Mouse (Mus musculus) cerebellum, postnatal 25 days (tissue): ENCODE measurements at regions not wholly inside any gene's neighbourhood (a gene's known extent, or its start where the extent isn't known, plus 50 kb on each side); places are given as distances from the start of the nearest gene placed in this dataset.

Experiments used
- DNase-seq, 2 experiments: peaks; one replicate each; pipeline ENCODE4 v3.0.0; 2021; ENCODE audit warnings: mixed read lengths in 2 of 2

DNA sequence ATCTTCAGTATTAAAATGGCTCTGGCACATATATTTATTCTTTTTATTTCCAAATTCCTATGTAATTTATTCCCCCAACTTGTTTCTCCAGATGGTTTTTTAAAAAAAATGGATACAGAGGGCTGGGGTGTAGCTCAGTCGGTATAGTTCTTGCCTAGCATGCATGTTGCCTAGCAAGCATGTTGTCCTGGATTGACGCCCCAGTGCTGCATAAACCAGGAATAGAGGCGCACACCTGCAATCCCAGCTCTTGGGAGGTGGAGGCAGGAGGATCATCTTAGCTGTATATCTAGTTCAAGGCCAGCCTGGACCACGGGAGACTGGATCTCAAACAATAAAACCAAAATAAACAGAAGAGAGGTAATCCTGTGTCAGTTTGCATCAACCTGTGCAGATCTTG, 183.5 kb upstream of the Jmjd1c start:
- no peak for DNase-seq

DNA sequence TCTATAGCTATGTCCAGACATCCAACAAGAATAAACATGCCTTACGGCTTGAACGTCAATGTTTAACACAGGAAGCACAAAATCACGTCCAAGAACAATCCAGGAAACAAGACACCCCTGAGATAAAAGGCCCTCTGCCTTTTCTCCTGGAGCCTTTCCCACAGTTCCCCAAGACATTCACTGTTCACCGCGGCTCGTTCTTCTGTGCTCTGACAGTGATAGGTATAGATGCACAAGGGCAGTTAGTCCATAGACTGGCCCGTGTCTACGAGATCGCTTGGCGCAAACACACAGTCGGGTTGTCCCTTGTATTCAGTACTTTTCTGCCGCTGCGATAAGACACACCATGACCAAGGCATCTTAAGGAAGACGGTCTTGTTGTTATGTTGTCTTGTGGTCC, 182.7 kb upstream of the Jmjd1c start:
- no peak for DNase-seq

DNA sequence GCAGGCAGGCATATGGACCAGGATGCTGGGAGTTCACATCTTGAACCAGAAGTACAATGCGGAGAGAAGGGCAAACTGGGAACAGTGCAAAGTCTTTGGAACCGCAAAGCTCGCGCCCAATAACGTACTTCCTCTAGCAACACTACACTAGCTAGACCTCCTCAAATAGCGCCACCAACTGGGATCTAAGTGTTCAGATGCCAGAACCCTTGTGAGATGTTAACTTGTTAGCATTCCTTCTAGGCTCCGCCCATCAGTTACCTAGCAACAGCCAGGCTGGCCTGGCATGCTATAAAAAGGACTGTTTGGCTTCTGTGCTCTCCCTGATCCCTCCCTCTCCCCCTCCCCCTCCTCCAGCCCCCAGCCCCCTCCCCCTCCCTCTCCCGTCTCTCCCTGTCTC, 182.3 kb upstream of the Jmjd1c start:
- peak in 1 of 2 experiments; percentile 33 for DNase-seq

DNA sequence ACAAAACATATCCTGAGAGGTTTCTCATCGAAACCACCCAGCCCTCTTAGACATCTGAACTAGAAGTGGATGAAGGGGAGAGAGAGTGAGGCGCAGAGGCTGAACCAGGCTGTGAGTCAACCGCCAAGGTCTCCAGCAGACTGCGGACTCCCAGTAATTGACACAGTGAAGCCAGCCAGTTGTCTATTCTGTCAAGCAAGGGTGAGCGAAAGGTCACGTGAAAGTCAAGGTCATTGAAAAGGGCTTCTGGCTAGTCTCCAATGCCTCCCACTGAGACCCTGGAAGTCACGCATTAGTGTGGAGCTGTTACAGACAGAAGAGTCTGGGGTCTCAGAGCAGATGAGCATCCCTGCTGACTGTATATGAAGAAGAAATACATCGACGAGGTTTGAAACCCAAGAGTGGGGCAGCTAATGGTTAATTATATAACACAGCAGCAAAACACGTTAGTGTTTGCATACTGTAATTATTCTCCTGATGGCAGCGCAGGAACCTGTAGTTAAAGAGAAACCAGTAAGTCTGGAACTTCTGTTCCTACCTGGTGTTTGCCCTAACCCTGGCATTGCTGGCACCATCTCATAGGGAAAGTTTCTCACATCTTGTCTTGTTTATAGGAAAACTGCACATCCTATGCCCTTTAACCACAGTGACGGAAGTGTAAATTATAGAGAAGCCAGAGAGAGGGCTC, 181.5 kb upstream of the Jmjd1c start:
- no peak for DNase-seq

DNA sequence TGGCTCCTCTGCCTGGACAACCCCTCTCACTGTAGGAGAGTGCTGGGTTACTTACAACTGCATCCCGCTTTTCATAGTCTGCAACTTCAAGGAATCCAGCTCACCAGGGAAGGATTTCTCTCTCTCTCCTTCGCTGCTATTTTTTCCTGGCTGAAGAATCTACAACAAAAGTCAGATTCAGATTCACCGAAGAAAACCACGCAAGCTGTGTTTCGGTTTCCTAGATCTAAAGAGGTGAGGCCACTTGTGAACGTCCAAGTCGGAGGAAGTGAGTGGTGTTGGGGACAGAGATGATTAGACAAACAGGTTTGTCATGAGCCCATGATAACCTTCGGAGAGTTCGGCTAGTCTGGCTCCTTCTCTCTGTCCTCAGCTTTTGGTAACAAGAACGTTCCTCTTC, 180.1 kb upstream of the Jmjd1c start:
- DNase-seq = no peak

DNA sequence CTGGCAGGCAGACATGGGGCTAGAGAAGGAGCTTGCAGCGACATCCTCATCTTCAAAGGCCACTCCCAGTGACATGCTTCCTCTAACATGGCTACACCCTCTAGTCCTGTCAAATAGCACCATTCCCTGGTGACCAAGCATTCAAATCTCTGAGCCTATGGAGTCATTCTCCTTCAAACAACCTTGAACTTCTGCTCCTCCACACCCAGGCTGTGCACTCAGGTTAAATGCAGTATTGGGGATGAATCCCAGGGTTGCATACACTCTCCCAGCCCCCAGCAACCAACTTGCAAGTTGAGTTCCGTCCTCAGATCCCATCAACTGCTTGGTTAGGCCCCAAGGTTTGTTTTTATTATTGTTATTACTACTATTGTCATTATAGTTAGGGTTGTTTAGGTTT, 178.2 kb upstream of the Jmjd1c start:
- no peak for DNase-seq

DNA sequence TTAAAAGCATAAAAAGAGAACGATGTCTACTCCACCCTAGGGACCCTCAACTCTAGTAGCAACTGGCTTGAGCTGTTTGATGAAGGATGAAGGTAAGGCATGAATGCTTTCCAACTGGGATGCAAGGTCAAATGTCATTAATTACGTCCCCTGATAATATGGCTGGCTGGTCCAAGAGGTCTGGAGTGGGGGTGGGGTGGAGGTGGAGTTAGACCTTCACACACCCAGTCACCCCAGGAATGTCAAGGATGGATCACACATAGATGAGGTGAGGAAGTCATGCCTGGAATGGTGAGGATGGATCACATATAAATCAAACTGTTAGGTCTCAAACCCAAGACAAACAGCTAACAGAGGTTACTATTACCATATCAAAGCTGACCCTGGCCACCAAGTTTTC, 177.2 kb upstream of the Jmjd1c start:
- no peak for DNase-seq

DNA sequence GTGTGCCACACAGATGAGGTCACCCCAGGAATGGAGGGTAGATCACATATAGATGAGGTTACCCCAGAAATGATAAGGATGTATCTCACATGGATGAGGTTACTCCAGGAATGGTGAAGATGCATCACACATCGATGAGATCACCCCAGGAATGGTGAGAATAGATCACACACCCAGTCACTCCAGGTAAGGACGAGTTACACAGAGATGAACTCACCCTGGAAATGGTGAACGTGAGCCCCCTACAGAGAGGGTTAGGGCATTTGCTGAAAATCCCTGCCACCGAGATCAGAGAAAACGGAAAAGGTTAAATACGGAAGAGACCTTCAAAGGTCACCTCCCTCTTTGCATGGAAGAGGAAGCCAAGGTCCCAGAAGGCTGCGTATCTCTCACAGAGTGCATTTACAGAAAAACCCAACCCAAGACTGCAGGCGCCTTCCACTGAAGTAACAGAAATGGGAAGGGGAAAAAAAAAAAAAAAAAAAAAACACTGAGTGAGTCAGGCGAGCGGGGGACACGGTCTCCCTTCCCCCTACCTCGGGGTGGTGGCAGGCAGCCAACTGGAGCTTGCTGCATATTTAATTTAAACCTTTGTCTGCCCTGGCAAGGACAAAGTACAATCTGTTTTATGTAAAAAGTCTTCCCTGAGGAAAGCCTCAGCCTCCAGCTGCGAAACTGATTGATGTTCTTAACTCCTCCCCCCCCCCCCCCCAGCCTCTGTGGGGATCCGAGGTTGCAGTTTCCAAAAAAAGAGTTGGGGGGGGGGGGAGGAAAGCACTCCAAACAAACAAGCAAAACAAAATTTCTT, 175.8 kb upstream of the Jmjd1c start:
- DNase-seq = peak; percentile 69 to 80

DNA sequence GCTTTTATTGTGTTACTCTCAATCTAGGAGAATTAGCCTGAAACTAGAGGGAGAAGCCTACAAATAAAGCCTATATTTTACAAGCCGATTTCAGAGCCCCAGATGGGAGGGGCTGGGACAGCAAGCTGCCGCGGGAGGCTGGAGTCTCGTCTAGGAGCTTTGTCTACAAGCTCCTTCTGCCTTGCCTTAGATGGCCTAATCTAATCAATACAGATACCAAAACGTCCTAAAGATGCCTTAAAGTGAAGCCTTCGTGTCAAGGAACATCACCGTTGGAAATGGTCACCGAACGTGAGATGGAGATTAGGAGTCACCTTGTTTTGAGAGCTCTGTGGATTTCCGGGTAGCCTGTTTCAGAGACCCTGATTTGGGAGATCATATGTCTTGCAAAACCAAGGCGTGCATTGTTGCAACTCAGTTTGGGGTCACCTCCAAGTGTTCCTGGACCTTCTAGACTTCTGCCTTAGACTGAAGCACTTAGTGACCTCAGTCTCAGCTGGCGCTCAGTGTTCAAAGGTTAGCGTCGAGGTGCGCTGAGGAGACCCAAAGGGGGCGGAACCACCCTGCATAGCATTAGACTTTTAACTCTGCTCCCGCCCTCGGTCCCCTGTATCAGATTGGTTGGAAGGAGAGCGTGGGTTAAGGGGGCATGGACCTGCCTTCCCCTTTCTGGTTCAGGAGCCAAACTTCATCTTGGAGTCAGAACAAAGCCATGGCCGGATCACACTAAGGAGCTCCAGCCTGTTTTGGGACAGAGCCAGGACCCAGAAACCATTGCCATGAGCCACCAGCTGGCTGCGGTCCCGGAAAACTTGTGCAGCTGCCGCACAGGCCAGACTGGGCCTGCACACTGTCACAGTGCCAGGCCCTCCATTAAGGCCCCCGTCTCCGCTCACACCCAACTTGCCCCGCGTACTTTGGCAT, 174.9 kb upstream of the Jmjd1c start:
- DNase-seq = peak; percentile 86 to 91

DNA sequence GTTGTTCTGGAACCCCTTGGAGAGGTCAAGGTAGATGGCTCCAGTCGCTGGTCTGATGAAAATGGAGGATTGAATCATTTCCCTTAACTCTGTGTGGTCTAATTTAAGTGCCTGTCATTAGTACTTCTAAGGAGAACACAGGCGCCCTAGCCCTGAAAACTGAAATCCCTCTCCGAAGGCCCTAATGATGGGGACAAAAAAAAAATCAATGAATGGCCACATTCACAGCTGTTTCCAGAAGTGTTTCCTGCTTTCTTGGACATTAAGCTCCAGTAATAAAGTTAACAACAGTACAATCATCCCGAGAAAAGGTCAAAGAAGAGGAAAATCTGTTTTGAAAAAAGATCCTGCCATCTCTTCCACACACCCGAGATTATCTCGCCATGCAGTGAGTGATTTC, 174.1 kb upstream of the Jmjd1c start:
- no peak for DNase-seq

DNA sequence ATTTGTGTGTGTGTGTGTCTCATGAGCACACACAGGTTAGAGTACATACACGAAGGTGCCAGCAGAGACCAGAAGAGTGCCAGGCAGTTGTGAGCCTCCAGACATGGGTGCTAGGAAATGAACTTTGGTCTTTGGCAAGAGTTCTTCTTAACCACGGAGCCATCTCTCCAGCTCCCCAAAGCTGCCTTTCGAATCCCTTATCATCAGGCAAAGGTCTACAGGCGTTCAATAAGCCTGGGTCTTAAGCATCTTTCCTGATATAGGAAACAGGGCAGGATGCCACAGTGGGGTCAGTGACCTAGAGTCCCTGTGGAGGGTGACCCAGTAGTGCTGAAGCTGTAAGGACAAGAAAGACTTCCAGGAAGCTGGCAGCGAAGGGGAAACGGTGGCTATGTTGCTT, 173.6 kb upstream of the Jmjd1c start:
- no peak for DNase-seq

DNA sequence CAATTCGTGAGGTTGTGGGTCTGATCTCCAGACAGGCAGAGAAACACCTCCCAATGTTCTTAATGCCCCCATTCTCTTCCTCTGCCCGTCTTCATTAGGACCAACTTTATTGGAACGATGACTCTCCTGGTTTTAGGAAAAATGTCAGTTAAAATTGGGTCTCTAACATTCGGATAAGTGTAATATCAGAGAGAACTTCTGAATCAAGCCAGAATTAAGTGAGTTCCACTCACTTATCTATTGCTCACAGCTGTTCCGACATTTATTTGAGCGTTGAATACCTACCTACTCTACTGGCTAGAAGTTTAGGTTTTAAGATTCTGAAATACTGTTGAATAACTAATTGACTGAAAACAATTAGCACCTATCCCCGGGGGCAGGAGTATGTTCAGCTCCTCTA, 172.0 kb upstream of the Jmjd1c start:
- no peak for DNase-seq

DNA sequence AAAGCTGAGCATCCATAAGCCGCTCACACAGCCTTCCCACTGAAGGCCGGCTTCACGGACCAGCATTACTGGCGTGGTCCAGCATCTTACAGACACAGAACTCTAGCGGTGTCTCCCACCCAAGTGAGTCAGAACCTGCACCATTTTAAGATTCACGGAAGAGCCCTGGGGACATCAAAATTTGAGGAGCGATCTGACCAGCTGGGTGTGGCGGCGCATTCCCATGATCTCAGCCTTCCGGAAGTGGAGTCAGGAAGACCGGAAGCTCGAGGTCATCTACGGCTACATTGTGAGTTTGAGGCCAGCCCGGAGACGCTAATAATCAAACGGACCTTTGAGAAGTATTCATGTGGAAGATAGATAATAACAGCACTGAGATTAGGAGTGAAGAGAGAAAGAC, 171.5 kb upstream of the Jmjd1c start:
- DNase-seq = no peak

DNA sequence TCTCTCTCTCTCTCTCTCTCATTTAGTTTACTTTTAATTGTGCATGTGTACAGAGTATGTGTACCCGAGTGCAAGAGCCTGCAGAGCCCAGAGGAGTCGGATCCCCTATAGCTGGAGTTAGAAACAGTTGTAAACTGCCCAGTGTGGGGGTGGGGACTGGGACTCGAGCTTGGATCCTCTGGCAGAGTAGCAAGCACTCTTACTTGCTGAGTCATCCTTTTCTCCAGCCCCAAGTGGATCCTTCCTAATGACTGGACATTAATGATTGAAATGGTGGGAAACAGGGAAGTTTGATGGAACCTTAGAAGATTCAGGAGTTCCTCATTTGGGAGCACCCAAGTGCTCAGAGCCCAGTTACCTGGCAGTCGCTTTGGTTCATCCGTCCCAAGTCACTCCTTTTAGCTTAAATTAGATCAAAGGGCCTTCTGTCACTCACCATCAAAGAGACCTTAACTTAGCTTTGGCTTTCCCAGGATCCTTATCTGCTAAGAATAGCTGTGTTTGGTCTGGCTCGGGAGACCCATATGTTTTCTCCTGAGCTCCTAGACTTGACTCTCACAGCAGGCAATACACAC, 170.3 kb upstream of the Jmjd1c start:
- no peak for DNase-seq

DNA sequence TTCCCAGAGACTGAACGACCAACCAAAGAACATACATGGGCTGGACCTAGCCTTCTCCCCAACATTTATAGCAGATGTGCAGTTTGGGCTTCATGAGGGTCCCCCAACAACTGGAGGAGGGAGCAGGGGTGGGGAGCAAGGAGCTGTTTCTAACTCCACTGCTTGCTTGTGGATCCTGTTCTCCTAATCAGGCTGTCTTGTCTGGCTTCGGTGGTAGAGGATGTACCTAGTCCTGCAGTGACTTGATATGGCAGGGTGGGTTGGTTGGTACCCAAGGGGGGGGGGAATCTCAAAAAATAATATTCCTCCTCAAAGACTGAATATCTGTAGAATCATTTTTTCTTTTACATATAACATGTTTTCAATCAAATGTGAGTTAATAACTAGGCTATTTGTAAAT, 168.3 kb upstream of the Jmjd1c start:
- no peak for DNase-seq

DNA sequence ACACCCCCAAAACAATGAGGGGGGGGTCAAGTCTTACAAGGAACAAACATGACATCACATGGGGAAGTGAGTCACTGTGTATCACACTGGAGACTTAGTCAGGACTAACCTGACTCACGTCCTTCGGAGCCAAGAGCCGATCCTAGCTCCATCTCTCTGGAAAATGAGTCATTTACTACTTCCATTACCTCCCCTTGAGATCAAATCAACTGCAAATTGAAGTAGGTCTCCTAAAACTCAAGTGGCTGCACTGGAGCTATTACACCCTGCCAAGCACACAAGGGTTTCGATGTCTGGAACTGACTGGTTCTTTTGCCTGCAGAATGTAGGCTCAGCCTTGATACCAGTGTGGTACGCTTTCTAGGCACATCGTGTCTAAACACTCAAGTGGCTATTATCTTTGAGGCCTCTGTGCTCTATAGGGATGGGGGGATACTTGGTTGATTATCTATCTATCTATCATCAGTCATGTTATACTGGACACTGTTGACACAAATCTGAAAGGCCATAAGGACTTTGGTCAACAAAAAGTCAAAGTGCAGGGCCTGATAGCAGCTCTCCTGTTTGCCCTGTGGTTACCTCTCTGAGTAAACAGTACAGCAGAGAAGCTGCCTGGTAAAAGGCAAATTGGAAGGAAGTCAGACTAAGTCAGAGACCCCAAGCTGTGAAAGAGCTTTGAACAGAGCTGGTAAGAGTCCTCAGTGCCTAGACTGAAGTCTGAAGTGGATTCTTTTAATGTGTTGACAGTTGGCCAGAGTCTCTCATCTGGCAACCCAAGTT, 167.5 kb upstream of the Jmjd1c start:
- no peak for DNase-seq

DNA sequence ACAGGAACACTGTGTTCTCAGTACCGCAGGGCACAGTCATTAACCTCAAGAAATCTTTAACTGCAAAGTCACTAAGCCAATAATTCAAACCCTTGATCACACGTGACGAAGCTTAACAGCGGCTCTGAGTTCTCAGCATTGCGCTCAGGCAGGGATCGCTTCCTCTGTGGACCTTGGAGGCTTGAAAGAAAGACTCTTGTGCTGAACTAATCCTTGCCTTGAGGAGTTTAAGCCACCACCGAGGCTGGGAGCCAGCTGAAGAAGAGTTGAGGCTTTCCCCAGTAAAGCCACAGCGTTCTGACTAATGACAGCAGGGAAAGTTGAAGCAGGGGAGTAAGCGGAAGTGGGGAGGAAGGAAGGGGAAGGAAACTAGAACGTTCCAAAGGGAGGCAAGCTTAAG, 165.4 kb upstream of the Jmjd1c start:
- no peak for DNase-seq

DNA sequence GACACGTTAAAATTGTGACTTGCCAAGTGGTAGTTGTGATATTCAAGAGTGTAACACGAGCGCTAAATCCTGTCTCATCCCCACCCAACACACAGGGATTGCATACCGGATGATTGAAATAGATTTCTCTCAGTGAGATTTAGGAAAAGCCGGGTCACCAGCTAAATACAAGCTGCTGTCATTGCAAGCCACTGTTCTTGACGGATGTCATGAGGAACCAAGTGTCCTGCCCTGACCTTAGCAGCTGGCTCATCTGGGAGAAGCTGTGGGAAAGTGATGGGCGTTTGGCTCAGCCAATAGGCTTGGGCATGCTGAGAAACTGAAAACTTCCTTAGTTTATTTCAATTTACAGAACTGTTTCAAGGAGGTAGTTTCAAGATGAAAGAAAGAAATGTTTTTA, 164.4 kb upstream of the Jmjd1c start:
- no peak for DNase-seq

DNA sequence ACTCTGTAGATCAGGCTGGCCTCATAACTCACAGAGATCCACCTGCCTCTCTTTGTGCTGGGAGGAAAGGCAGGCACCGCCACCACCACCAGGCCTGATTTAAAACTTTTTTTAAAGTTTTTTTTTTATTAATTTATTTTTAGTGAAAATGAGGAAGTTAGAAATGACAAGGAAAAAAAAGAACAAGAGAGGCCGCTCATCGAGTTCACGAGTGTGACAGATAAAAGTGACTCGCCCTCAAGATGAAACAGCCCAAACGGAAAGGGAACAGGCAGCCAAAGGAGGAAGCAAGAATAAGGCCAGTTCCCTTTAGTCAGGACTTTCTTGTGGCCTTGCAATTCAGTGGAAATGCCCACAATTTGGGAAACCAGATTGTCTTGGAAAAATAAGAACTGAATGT, 163.4 kb upstream of the Jmjd1c start:
- DNase-seq = no peak

DNA sequence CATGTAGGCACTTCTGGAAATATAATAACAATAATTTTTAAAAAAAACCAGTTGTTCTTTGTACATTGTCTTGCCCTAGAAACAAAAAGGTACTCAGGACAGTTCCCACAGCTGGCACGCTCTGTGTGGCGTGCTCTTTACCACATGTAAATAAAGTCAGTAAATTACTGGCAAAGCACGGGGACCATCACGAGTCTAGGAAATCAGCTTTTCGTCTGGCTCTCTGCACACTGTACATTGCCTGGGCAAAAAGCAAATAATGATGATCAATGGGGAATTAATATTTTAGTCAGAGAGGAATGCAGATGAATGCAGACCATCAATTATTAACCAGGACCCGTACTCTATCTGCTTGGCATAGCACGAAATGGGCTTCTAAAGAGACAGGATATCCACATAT, 162.2 kb upstream of the Jmjd1c start:
- DNase-seq = no peak

DNA sequence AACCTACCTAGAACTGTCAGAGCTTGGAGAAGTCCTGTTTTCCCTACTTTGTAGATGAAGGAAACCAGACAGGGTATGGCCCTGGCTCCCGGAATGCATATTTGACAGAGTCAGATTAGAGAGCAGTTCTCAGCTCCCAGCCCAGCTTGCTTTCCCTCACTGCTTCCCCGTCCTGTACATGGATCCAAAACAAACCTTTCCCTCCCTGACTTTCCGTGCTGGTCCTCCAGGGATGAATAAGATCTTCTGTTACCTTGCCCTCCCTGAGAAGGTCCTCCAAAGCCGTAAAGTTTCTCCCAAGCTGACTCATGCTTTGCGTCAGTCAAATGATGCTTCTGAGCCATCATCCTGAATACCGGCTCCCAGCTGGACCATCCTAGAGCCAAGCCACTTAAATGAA, 160.2 kb upstream of the Jmjd1c start:
- DNase-seq = no peak

DNA sequence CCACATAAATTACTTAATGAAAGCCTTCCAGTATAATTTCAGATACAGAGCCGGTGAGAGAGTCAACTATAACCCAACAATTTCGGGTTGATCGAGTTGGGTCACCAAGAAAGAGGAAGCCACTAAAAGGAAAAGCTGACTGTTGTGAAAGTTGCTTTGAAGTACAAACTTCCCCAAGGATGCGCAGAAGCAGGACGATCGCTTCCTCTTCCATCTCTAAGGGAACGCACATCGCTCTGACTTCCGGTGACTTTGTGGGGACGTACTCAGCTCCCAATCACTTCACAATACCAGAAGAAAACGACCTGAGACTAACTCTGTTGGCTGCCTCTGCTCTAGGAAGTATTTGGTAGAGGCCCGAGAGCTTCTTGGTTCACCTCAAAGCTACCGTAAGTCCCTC, 158.8 kb upstream of the Jmjd1c start:
- DNase-seq = no peak
